Mouse (Mus musculus) ovary, postnatal 10 days (tissue): ENCODE measurements around the gene Tmem259.
A peak's percentile ranks its signal among the peaks of the same experiment; 100 is the strongest.

Source experiments
- DNase-seq: peaks from one replicate; pipeline ENCODE4 v3.0.0; 2022; ENCODE audit warnings: low spot score

Tmem259 gene

GRCm38 (mm10) chr10:79987771-79988505 lies 3.8 kb upstream of the Tmem259 start:
- DNase-seq, result no peak

DNA sequence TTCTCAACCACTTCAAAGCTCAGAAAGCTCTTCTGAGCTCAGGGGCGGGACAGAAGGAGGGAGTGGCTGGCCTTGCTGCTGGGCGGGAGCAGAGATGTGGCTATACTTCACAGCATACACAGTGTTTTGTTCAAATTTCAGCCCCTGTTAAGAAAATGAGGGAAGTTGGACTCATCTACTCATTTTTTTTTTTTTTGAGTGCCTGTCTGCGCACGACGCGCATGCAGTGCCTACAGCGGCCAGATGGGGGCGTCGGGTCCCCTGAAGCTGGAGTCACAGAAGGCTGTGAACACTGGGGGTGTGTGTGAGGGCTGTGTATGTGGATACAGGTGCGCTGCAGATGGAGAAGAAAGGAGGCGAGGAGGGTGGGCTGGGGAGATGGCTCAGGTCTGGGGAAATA lies 2.8 kb upstream of the Tmem259 start:
- peak; percentile 64 for DNase-seq

GRCm38 (mm10) chr10:79986232-79986878 lies 2.2 kb upstream of the Tmem259 start:
- no peak for DNase-seq

DNA sequence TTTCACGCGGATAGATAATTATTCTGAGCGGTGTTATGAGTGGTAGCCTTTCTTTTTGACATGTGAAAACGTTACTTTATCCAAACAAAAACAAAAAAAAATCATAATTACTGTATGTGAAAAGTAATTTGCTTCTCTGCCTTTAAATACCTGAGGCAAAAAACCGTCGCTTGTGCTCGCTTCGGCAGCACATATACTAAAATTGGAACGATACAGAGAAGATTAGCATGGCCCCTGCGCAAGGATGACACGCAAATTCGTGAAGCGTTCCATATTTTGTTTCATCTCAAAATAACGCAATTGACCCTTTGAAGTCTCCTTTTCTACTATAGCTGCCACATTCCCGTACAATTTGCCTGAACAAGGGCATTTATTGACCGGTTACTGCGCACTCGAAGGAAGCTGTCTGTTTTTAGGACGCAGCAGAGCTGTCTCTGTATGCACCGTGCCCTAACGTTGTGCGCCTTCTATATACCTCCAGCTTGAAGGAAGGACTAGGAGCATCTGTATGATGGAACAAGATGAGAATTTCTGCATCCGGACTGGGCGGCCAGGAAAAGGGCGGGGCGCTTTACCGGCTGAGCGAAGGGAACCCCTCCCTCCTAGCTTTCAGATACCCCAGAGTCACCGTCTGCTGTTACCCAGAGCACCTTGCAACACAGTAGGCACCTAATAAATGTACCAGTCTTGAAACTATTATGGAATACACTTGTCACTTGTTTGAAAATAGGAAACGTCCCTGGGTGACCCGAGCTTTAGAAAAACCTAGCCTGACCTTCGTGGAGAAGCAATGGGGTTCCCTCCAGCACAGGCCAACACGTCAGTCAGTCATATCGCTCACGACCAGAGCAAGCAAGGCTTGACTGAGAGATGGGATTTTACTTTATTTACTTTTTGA lies 1.5 kb upstream of the Tmem259 start:
- DNase-seq, result peak; percentile 29

DNA sequence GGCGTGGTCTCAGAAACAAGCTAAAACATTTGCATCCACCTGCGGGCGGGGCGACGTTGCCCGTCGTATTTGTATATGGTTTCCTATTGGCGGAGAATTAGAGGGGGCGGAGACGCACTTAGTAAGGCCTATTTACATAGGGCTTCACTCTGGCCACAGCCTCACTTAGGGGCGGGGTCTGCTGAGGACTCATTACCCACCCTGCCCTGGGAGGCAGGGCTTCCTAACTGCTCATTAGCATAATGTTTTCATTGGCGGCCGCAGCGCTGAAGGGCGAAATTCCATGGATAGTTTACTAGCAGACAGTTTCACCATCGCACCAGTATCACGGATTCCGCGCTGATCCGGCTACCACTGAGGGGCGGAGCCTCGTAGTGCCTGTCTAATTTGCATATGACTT lies 741 bp upstream of the Tmem259 start:
- DNase-seq, result peak; percentile 81

GRCm38 (mm10) chr10:79983670-79984069 lies 460 bp downstream of the Tmem259 start:
- DNase-seq, result peak; percentile 34

- no peak for DNase-seq
These were observed 925 bp downstream of the Tmem259 start for GRCm38 (mm10) chr10:79983205-79983604.

GRCm38 (mm10) chr10:79979401-79980155 lies 4.6 kb downstream of the Tmem259 start:
- DNase-seq, result no peak

GRCm38 (mm10) chr10:79978061-79978460 lies 6.1 kb downstream of the Tmem259 start:
- DNase-seq, result no peak

DNA sequence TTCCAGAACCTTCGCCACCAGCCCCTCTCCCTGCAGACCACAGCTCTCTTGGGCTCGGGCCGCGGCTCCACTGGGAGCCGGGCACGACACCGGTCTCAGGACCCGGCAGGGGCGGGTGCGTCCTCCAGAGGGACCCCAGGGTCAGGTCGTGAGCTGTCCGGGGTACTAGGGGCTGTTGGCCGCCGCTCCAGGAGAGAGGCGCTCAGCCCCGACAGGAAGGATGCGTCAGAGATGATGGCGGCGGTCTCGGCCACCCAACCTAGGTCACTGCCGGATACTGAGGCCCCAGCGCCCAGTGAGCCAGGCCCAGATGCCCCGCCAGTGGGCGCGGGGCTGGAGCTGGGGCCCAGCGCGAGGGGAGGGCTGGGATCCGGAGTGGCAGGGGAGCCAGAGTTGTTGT lies 6.8 kb downstream of the Tmem259 start:
- DNase-seq, result no peak

DNA sequence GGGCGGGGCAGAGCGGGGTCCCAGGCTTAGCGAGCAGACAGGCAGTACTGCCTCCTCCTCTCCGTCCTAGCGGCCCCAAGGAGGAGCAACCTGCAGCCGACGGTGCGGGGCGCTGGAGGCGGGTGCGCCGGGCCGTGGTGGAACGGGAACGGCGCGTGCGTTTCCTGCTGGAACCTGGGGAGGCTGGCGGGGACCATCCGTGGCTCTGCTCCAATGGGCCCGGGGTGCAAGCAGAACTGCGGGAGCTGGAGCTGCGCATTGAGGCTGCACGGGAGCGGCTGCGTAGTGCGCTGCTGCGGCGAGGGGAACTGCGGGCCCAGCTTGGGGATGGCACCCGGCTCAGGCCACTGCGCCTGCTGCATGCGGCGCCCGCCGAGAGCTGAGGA lies 7.4 kb downstream of the Tmem259 start:
- DNase-seq, result no peak

DNA sequence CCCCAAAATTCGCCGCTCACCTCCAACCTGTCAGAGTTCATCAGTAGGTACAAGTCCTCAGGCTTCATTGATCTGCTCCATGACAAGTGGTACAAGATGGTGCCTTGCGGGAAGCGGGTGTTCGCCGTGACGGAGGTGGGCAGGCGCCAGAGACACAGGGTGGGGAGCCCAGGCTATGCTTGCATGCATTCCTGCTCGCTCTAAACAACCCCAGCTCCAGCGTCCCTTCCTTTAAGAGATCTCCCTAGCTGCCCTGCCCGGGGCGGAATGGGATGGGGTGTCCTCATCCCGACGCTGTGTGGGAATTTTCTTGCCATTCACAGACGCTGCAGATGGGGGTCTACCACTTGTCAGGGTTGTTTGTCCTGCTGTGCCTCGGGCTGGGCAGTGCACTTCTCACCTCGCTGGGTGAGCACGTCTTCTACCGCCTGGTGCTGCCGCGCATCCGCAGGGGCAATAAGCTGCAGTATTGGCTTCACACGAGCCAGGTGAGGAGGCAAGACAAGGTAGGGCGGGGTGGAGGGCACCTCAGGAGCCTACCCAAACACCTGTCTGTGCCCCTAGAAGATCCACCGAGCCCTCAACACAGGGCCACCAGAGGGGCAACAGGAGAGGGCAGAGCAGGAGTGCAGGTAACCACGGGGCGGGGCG lies 7.9 kb downstream of the Tmem259 start:
- DNase-seq, result no peak

GRCm38 (mm10) chr10:79974668-79975067 lies 9.5 kb downstream of the Tmem259 start:
- DNase-seq, result no peak

DNA sequence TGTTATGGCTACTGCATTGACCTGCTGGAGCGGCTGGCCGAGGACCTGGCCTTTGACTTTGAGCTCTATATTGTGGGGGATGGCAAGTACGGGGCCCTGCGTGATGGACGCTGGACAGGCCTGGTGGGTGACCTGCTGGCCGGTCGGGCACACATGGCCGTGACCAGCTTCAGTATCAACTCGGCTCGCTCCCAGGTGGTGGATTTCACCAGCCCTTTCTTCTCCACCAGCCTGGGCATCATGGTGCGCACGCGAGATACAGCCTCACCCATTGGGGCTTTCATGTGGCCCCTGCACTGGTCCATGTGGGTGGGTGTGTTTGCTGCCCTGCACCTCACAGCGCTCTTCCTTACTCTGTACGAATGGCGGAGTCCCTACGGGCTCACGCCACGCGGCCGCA lies 10.0 kb downstream of the Tmem259 start:
- no peak for DNase-seq

DNA sequence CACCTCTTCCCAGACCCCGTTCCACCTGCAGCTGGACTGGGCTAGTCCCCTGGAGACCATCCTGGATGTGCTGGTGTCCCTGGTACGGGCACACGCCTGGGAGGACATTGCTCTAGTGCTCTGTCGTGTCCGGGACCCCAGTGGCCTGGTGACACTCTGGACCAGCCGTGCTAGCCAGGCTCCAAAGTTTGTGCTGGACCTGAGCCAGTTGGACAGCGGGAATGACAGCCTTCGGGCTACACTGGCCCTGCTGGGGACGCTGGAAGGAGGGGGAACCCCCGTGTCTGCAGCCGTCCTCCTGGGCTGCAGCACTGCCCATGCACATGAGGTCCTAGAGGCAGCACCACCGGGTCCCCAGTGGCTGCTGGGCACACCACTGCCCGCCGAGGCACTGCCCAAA lies 11.3 kb downstream of the Tmem259 start:
- DNase-seq, result no peak

- no peak for DNase-seq
These were observed 13.0 kb downstream of the Tmem259 start for GRCm38 (mm10) chr10:79971183-79971497.

DNA sequence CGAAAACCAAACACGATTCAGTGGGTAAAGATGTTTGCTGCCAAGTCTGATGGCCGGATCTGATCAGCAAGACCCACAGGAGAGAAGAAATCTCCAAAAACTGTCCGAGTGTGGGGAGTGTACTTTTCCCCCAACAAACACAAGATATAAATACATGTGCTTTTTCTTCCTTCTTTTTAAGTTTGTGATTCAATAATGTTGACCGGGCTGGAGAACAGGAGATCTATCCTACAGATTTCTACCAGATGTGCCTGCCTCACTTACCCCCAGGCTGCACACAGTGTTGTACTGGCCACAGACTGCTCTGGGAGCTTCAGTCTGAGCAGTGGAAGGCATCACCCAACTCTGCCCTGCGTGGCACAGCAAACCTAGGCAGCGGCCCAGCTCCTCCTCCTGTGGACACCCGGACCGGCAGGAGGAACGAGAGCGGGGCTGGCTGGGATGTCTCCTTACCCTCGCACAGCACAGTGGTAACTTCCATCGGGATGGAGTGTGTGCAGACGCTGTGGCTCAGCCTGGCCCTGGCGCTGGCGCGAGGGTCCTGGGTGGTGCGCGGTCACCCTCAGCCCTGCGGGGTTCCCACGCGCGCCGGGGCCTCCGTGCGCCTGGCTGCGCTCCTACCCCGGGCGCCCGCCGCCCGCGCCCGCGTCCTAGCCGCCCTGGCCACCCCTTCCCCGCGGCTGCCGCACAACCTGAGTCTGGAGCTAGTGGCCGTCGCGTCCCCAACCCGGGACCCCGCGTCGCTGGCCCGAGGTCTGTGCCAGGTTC lies 13.5 kb downstream of the Tmem259 start, which contains the start of gene Grin3b:
Gene Grin3b (plus strand): TSS at position 301 of the 768 bp plus-strand sequence.
- no peak for DNase-seq

- no peak for DNase-seq
These were observed 15.0 kb downstream of the Tmem259 start for GRCm38 (mm10) chr10:79969124-79969568.

DNA sequence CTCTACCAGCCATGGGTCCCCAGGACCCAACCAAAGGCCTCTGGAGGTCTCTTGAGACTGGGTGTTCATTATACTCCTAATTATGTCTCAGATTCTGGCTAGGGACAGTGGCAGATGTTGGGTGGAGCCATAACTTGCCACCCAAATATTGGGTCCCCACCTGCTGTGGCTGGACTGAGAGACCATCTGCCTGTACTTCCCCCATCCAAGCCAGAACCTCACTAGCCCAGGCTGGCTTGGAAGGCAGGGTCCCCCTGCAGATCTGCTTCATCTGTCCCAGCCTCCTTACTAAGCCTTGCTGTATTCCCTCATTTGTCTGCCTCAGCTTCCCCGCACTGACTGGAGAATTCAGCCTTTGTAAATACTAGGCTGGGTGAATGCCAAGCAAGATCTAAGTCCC lies 15.9 kb downstream of the Tmem259 start:
- DNase-seq, result no peak

GRCm38 (mm10) chr10:79966886-79967400 lies 17.2 kb downstream of the Tmem259 start:
- DNase-seq, result no peak
